Mouse (Mus musculus) ES-Bruce4 (cell line): ENCODE data around the gene Tbp. TPM values are rescaled to one million over a fixed set of nuclear protein-coding genes. Genes with fewer than 3 reads are reported as not detected.
A peak's percentile ranks its signal among the peaks of the same experiment; 100 is the strongest.

Experiments used
- H3K27ac ChIP-seq: 2 replicates; pipeline ENCODE4 v1.5.1; 2012; ENCODE audit warnings: low read length, inconsistent platforms; ENCODE audit not compliant: insufficient read depth
- H3K27me3 ChIP-seq: 2 replicates; pipeline ENCODE4 v1.6.1; 2012; ENCODE audit warnings: mild to moderate bottlenecking, low read length, inconsistent platforms; ENCODE audit not compliant: control insufficient read depth, poor library complexity, insufficient read depth, severe bottlenecking
- H3K36me3 ChIP-seq: 2 replicates; pipeline ENCODE4 v1.6.1; 2012; ENCODE audit warnings: inconsistent platforms, mild to moderate bottlenecking, low read length, moderate library complexity; ENCODE audit not compliant: control insufficient read depth, poor library complexity, insufficient read depth, severe bottlenecking
- H3K4me1 ChIP-seq: one replicate; pipeline ENCODE4 v1.8.1; 2011; ENCODE audit warnings: low read length; ENCODE audit not compliant: control insufficient read depth, insufficient read depth
- H3K4me3 ChIP-seq: 2 replicates; pipeline ENCODE4 v1.5.1; 2011; ENCODE audit warnings: low read depth, mild to moderate bottlenecking, low read length
- H3K9ac ChIP-seq: 2 replicates; pipeline ENCODE4 v1.6.1; 2012; ENCODE audit warnings: low read depth, mild to moderate bottlenecking, inconsistent platforms; ENCODE audit not compliant: poor library complexity, severe bottlenecking
- H3K9me3 ChIP-seq: replicated peaks from 2 replicates; pipeline ENCODE4 v1.6.1; 2012; ENCODE audit warnings: mild to moderate bottlenecking, low read length, inconsistent platforms; ENCODE audit not compliant: control insufficient read depth, poor library complexity, insufficient read depth, severe bottlenecking
- CTCF ChIP-seq: IDR thresholded peaks from one replicate; pipeline ENCODE4 v1.8.1; 2011; ENCODE audit warnings: low read depth, low read length
- EP300 ChIP-seq: IDR thresholded peaks from 2 replicates; pipeline ENCODE4 v1.6.1; 2011; ENCODE audit warnings: low read depth, low read length; ENCODE audit not compliant: insufficient read depth
- POLR2A ChIP-seq: IDR thresholded peaks from one replicate; pipeline ENCODE4 v1.8.1; 2011; ENCODE audit warnings: low read length; ENCODE audit not compliant: insufficient read depth
- polyA plus RNA-seq: library from polyadenylated mRNA; stranded (reverse); fragments of >200 nt; gene quantifications from 2 replicates; pipeline ENCODE4 v1.2.4, GENCODE M21; 2011; ENCODE audit warnings: low read depth; ENCODE audit not compliant: missing spikeins, insufficient read depth, insufficient read length

Tbp gene
- polyA plus RNA-seq, 1 experiment = 55.5 TPM

DNA sequence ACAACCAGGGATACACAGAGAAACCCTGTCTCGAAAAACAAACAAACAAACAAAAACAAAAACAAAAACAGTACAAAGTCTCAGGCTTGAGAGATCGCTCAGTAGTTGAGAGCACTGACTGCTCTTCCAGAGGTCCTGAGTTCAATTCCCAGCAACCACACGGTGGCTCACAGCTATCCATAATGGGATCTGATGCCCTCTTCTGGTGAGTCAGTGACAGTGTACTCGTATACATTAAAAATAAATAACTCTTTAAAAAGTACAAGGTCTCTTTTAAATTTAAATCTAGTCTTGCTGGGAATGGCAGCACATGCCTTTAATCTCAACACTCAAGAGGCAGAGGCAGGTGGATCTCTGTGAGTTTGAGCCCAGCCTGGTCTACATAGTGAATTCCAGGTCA is 27.0 kb upstream of the Tbp start:
- Histone ChIP-seq H3K9ac (no peak overlapping the region), H3K4me1 (no peaks in the 10 kb centered on the region), H3K36me3 (peaks cover 65% of the 10 kb centered on the region), H3K4me3 (no peak overlapping the region), H3K27ac (no peak overlapping the region), H3K27me3 (no peaks in the 10 kb centered on the region), H3K9me3 (no peaks in the 10 kb centered on the region)
- no peak for TF ChIP-seq POLR2A
- peak; percentile 22 for TF ChIP-seq CTCF

DNA sequence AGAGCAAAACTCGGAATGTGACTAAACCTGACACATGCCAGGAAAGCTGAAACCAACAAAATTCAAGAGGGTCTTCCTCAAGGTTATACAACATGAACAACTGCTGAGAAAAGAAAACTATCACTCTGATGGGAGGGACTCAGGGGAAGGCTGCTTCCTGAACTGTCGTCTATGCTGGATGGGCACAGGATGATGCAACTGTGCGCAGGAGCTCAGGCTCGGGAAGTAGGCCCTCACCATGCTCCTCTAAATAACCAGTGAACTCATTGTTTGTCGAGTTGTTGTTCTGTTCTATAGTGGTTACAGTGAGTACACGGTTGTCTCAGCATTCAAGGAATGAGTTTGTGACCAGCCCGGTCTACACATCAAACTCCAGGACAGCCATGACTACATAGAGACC is 9.1 kb upstream of the Tbp start:
- no peak for TF ChIP-seq EP300
- TF ChIP-seq CTCF = no peak
- no peak for TF ChIP-seq POLR2A
- no peak overlapping the region for H3K9ac ChIP-seq
- no peaks in the 10 kb centered on the region for H3K9me3 ChIP-seq
- H3K36me3 ChIP-seq = peaks cover 46% of the 10 kb centered on the region
- no peaks in the 10 kb centered on the region for H3K4me1 ChIP-seq
- no peak overlapping the region for H3K4me3 ChIP-seq
- H3K27me3 ChIP-seq = no peaks in the 10 kb centered on the region
- no peak overlapping the region for H3K27ac ChIP-seq

DNA sequence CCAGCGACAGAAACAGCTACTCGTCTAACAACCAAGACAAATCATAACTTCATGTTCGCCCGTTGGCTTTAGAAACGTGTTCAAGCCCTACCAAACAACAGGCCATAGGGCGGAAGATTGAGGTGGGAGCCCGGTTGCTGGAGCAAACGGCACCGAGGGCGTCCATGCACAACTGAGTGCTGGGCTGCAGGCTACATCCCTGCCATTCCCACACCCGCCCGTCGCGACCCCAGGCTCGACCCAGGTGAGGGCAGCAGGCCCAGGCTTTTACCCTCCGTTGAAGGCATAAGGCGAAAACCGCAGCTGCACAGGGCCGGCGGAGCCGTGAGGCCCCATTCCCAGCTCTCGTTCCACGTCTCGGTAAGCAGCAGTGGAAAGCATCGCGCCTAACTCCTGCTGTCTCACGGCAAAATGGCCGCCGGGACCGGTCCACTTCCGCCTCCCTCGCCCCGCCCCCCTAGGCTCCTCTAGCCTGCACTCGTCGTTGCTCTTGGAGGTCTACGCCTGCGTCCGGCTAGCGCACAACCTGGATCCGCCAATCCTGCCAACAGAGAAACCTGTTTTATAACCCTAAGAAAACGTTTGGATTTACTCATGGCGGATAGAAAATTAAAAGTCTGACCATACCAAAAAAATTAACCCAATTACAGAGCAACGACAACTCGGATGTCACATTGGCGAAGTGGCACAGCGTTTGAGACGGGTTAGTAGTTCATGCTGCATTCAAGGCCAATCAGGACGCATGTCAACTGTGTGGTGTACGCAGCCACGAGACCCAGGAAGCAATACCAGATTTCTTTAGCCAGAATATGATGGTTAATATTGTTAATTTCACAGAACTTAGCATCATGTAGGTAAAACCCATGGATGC is 1.6 kb upstream of the Tbp start:
- TF ChIP-seq EP300 = no peak
- peak; percentile 45 for TF ChIP-seq POLR2A
- Histone ChIP-seq H3K9ac (peak overlapping the region; percentile 80), H3K27ac (peak overlapping the region; percentile 43; the same call in 1 of the 2 replicates), H3K9me3 (no peaks in the 10 kb centered on the region), H3K4me3 (peak overlapping the region; percentile 99), H3K27me3 (no peaks in the 10 kb centered on the region), H3K36me3 (peaks cover 21% of the 10 kb centered on the region), H3K4me1 (no peaks in the 10 kb centered on the region)

DNA sequence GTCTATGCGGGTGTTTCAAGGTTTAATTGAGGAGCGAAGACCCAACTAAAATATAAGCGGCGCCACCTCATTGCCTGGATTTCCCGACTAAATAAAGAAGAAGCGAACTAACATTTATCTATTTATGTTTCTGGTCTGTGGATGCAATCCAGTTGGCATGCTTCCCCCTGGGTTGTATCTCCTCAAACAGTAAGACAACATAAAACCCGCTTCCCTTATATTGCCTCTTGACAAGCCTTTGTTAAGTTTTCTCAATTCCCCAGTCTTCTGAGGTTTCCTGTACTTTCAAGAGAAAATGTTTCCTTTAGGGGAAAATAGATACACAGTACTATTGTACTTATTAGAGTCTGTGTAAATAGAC is 955 bp upstream of the Tbp start:
- Histone ChIP-seq H3K9me3 (no peaks in the 10 kb centered on the region), H3K36me3 (peaks cover 19% of the 10 kb centered on the region), H3K27me3 (no peaks in the 10 kb centered on the region), H3K9ac (peak overlapping the region; percentile 80), H3K27ac (no peak overlapping the region), H3K4me1 (no peaks in the 10 kb centered on the region), H3K4me3 (no peak overlapping the region)
- TF ChIP-seq EP300 (no peak), POLR2A (no peak), CTCF (no peak)

DNA sequence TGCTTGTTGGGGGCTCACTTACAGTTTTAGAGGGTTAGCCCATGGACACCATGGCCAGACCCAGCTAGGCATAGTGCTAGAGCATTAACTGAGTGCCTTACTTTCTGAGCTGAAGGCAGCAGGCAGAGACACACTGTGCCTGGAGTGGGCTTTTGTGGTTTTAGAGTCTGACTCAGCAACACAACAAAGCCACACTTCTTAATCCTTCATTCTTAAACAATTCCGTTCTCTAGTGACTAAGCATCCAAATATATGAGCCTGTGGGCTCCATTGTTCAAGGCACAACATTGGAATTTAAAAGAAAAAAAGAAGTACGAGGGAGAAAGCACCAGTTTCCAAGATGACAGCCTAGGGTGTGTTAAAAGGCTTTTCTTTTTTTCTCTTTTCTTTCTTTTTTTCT is 11.0 kb downstream of the Tbp start:
- Histone ChIP-seq H3K36me3 (peaks cover 45% of the 10 kb centered on the region), H3K4me3 (no peak overlapping the region), H3K4me1 (no peaks in the 10 kb centered on the region), H3K27ac (no peak overlapping the region), H3K9ac (no peak overlapping the region), H3K9me3 (no peaks in the 10 kb centered on the region), H3K27me3 (no peaks in the 10 kb centered on the region)
- TF ChIP-seq CTCF = no peak

DNA sequence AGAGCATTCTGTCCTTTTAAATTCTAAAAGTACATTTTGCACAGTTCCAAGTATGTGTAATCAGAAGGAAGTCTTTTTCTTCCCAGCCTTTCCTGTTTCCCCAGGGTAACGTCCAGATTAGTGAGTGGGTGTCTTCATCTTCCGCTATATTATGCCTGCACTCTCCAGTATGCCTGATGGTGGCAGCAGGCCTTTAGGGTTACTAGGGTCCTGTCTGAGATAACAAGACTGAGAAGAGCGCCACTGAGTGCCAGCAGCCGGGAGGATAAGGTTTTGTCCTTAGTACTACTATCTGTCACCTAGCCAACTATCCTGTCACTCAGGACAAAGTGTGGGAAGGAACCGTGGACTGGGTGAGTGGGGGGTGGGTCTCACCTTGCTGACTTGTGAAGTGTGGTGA is 18.1 kb downstream of the Tbp start:
- H3K4me1 ChIP-seq = no peaks in the 10 kb centered on the region
- H3K27ac ChIP-seq = no peak overlapping the region
- no peak overlapping the region for H3K4me3 ChIP-seq
- H3K27me3 ChIP-seq = no peaks in the 10 kb centered on the region
- peaks cover 73% of the 10 kb centered on the region for H3K36me3 ChIP-seq
- no peak overlapping the region for H3K9ac ChIP-seq
- TF ChIP-seq CTCF = no peak
- TF ChIP-seq EP300 = no peak
- TF ChIP-seq POLR2A = no peak
- H3K9me3 ChIP-seq = no peaks in the 10 kb centered on the region
